Mouse (Mus musculus) midbrain, embryonic 15.5 days (tissue): ENCODE measurements around the gene Uqcc1. TPM values are rescaled to one million over a fixed set of nuclear protein-coding genes. Genes with fewer than 3 reads are reported as not detected.

Experiments
- ATAC-seq: fragments of 200-750 bp; cut with Nextera tagmentation; replicated peaks from 2 replicates; pipeline ENCODE4 v1.8.0; 2017; ENCODE audit warnings: moderate TSS enrichment
- H3K27ac ChIP-seq: fragments of 300-500 bp; sonication (generic); 2 replicates; pipeline ENCODE4 v1.5.1; 2015; ENCODE audit warnings: mild to moderate bottlenecking, inconsistent platforms
- H3K27me3 ChIP-seq: fragments of 300-500 bp; sonication (generic); replicated peaks from 2 replicates; pipeline ENCODE4 v1.6.1; 2015; ENCODE audit warnings: inconsistent platforms
- H3K36me3 ChIP-seq: fragments of 300-500 bp; sonication (generic); replicated peaks from 2 replicates; pipeline ENCODE4 v1.6.1; 2015; ENCODE audit warnings: inconsistent platforms
- H3K4me1 ChIP-seq: fragments of 300-500 bp; sonication (generic); 2 replicates; pipeline ENCODE4 v1.6.1; 2015; ENCODE audit warnings: inconsistent platforms
- H3K4me2 ChIP-seq: fragments of 300-500 bp; sonication (generic); 2 replicates; pipeline ENCODE4 v1.6.1; 2015; ENCODE audit warnings: inconsistent platforms, mild to moderate bottlenecking, moderate library complexity
- H3K4me3 ChIP-seq: fragments of 300-500 bp; sonication (generic); 2 replicates; pipeline ENCODE4 v1.5.1; 2015; ENCODE audit warnings: mild to moderate bottlenecking, inconsistent platforms
- H3K9ac ChIP-seq: fragments of 300-500 bp; sonication (generic); 2 replicates; pipeline ENCODE4 v1.6.1; 2015; ENCODE audit warnings: mild to moderate bottlenecking, inconsistent platforms
- H3K9me3 ChIP-seq: fragments of 300-500 bp; sonication (generic); 2 replicates; pipeline ENCODE4 v1.6.1; 2016; ENCODE audit warnings: inconsistent platforms
- WGBS: fragments of 180-500 bp; shearing (Covaris S2); methylation state at CpG from one replicate; pipeline ENCODE4 v1.1.7; 2015; ENCODE audit warnings: mixed read lengths; 5-methylcytosine and 5-hydroxymethylcytosine counted together
- polyA plus RNA-seq: library from polyadenylated mRNA; unstranded; fragments of >200 nt; fragmentation: Nextera tagmentation; extraction: Ambion mirVana; gene quantifications from 2 replicates; pipeline ENCODE4 v1.2.1, GENCODE M21; 2015

Gene Uqcc1
- polyA plus RNA-seq, 1 experiment from 2014 or later = 68.8 TPM

DNA sequence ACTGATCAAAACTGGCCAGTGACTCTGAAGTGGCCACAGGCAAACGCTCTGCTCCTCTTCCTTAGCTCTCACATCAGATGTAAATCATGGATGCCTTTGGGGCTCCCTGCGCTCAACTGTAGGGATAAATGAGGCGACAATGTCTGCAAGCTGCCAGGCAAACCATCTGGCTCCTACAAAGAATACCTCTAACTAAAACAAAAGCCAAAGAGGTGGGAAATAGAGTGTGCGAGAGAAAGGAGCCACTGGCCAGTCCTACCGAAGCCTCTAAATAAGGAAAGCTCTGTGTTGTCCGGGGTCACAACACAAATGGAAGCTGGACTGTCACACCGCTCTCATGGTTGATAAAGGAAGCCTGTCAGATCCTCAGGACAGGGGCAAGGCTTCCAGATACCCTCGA is 57.6 kb downstream of the Uqcc1 start:
- Histone ChIP-seq H3K27ac (no peak overlapping the region), H3K4me1 (no peaks in the 10 kb centered on the region), H3K9me3 (no peaks in the 10 kb centered on the region), H3K4me3 (no peak overlapping the region), H3K36me3 (0 out of 2 replicates have a peak, but pooled peaks cover 12% of the 10 kb centered on the region), H3K4me2 (no peak overlapping the region), H3K9ac (no peak overlapping the region), H3K27me3 (no peaks in the 10 kb centered on the region)
- no peak for ATAC-seq
- WGBS = 75% methylated on average over 8 of the region's 8 CpGs

DNA sequence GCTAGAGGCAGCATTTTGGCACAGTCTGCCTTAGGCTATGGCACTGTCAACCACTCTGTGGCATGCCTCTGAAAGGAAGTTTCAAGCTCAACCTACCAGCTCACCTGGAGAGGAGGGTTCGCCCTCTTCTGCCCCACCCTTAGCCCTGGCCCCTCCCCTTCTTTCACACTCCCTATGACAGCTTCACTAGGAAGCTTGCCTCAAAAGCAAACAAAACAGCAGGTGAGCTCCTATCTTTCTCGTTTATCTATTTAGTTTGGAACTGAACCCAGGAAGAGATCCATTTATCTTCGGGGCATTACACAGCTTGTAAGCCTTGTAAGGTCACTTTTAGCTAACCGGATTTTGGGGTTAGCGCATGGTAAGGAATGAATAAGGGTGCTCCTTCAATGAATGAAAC is 60.3 kb downstream of the Uqcc1 start:
- Histone ChIP-seq H3K4me1 (no peaks in the 10 kb centered on the region), H3K4me3 (no peak overlapping the region), H3K27me3 (no peaks in the 10 kb centered on the region), H3K9me3 (no peaks in the 10 kb centered on the region), H3K9ac (no peak overlapping the region), H3K27ac (no peak overlapping the region), H3K4me2 (no peak overlapping the region), H3K36me3 (0 out of 2 replicates have a peak, but pooled peaks cover 5% of the 10 kb centered on the region)
- WGBS = 81% methylated on average over 5 of the region's 5 CpGs
- no peak for ATAC-seq

DNA sequence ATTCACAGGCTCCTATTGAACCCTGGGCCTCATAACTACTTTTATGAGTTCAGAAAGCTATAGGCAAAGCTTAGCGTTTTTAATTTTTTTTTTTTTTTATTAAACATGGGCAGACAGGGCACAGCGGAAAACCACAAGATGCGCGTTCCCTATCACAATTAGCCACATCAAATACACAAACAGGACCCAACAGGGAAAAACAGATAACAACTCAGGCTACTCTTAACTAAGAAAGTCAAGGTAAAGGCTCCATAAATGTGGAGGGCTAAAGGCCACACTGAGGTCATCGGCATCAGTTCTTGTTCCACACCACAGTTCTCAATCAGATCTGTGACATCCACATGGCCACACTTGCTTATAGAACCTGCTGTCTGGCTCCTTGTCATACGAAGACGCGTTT is 61.8 kb downstream of the Uqcc1 start:
- H3K9ac ChIP-seq = no peak overlapping the region
- ATAC-seq = no peak
- peaks cover 3% of the 10 kb centered on the region for H3K4me1 ChIP-seq
- 96% methylated on average over 8 of the region's 8 CpGs for WGBS
- H3K4me3 ChIP-seq = no peak overlapping the region
- H3K4me2 ChIP-seq = no peak overlapping the region
- H3K36me3 ChIP-seq = no peaks in the 10 kb centered on the region
- no peaks in the 10 kb centered on the region for H3K9me3 ChIP-seq
- no peaks in the 10 kb centered on the region for H3K27me3 ChIP-seq
- H3K27ac ChIP-seq = no peak overlapping the region

DNA sequence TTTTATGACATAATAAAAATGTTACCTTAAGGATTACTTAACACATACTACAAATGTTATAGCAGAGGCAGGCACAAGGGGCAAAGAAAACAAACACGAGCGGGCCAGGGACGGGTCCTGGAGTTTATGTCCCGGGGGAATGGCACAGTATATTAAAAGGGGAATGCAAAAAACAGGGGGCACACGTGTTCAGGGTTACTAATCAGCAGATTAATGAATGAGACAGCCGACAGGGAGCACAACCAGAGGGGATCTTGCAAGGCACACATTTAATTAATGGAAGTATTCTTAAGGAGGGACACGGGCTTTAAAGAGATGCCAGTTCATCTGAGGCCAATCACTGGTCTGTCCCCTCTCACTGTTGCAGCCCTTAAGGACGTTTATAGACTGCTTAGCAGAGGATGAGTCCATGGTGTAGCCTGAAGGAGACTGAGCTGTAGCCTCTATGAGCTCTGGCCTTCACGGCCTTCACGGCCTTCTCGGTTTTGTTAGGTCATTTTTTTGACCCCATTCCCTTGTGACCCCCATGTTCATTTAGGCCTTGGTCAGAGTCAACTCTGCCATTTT is 66.7 kb downstream of the Uqcc1 start:
- Histone ChIP-seq H3K36me3 (no peaks in the 10 kb centered on the region), H3K9ac (no peak overlapping the region), H3K4me1 (peaks cover 6% of the 10 kb centered on the region), H3K27me3 (no peaks in the 10 kb centered on the region), H3K4me3 (no peak overlapping the region), H3K4me2 (peak overlapping the region; percentile 13; the same call in 1 of the 2 replicates), H3K9me3 (no peaks in the 10 kb centered on the region), H3K27ac (peak overlapping the region; percentile 45)
- 46% methylated on average over 11 of the region's 11 CpGs for WGBS
- ATAC-seq = peak; percentile 74

DNA sequence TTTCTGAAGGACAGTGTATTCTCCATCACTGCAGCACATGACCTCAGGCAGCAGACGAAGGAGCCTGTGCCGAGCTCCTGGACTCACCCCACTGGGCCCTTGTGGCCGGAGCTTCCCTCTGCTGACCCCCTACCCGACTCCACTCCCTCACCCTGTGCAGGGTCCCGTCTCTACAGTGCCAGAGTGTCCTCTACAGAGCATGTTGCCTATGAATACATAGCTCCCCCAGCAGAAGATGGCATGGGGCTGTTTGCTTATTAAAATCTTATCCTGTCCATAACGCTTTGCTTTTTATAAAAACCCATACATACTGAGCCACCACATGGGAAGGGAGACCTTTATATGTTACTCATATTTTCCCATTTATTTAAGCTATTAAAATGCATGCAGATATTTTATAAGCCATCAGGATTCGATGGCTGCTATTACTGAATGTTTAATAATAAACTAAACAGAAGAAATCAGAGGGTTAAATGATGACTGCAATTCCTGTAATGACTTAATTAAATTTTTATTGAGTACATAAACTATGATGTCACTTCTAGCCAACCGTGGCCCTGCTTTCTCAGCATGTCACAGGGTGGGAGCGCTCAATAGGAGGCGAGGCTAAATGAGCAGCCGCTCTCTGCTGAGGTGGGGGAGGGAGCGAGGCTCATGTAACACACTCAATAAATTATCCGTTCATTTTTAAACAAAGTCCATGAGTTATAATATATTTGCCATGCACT is 67.4 kb downstream of the Uqcc1 start:
- Histone ChIP-seq H3K27me3 (no peaks in the 10 kb centered on the region), H3K4me3 (no peak overlapping the region), H3K9ac (no peak overlapping the region), H3K36me3 (no peaks in the 10 kb centered on the region), H3K27ac (peak overlapping the region; percentile 55; the same call in 1 of the 2 replicates), H3K4me1 (peaks cover 6% of the 10 kb centered on the region), H3K4me2 (peak overlapping the region; percentile 13; the same call in 1 of the 2 replicates), H3K9me3 (no peaks in the 10 kb centered on the region)
- WGBS = 58% methylated on average over 13 of the region's 13 CpGs
- peak; percentile 93 for ATAC-seq

DNA sequence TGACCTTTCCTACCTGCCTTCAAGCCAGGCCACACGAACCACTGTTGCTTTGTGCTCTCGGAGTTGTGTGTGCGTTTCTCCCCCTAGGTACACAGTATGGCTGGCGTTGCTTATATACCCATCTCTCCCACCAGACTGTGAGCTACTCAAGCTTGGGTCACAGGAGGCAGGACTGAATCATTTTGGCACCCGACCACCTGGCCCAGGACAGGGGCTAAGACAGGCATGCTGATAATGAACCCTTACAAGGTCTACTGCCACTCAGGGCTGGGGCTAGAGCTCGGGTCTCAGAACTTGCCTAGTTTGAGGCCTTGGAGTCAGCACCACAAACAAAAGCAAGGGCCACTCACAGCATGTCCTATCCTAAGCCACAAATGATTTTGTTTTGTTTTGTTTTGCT is 68.5 kb downstream of the Uqcc1 start:
- H3K4me1 ChIP-seq = peaks cover 6% of the 10 kb centered on the region
- H3K36me3 ChIP-seq = no peaks in the 10 kb centered on the region
- H3K4me3 ChIP-seq = no peak overlapping the region
- no peak overlapping the region for H3K27ac ChIP-seq
- no peak overlapping the region for H3K4me2 ChIP-seq
- WGBS = 94% methylated on average over 6 of the region's 6 CpGs
- ATAC-seq = no peak
- H3K9ac ChIP-seq = no peak overlapping the region
- H3K27me3 ChIP-seq = no peaks in the 10 kb centered on the region
- no peaks in the 10 kb centered on the region for H3K9me3 ChIP-seq

DNA sequence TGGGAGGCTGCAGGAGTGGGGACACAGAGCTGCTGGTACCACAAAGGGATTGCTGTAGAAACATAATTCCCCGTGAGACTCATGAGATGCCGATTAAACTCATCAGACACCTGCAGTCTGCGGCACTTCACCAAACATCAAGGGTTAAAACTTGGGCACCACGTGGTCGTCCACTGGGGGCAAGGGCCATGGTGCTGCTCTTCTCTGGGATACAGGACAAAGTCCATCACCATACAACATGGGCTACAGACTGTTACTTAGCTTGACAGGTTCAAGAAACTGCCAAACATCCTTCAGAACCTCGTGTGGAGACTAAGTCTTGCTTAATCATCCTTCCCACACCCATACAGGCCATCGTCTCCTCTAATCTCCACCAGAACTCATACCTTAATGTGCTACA is 70.0 kb downstream of the Uqcc1 start:
- Histone ChIP-seq H3K4me3 (no peak overlapping the region), H3K9me3 (no peaks in the 10 kb centered on the region), H3K9ac (no peak overlapping the region), H3K4me2 (no peak overlapping the region), H3K4me1 (peaks cover 6% of the 10 kb centered on the region), H3K27ac (no peak overlapping the region), H3K36me3 (no peaks in the 10 kb centered on the region), H3K27me3 (no peaks in the 10 kb centered on the region)
- no peak for ATAC-seq
- WGBS = 85% methylated on average over 7 of the region's 7 CpGs

DNA sequence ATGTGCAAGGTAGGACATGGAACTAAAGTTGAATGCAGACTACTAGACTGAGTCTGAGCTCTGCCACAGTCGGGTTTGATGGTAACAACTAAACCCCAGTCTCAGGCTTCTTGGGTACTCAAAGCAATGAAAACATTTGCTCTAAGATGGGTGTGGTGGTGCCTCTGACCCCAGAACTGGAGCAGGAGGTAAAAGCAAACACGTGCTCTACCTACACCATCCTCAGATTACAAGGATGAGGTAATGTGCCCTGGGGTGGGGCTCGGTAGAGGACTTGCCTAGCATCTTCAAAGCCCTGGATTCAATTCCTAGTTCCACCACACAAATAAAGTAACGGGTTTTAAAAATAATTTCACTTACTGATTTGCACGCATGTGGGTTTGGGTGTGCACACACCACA is 77.6 kb downstream of the Uqcc1 start:
- no peak for ATAC-seq
- H3K4me2 ChIP-seq = no peak overlapping the region
- H3K9ac ChIP-seq = no peak overlapping the region
- no peaks in the 10 kb centered on the region for H3K27me3 ChIP-seq
- no peaks in the 10 kb centered on the region for H3K9me3 ChIP-seq
- 91% methylated on average over 5 of the region's 5 CpGs for WGBS
- H3K4me1 ChIP-seq = no peaks in the 10 kb centered on the region
- H3K36me3 ChIP-seq = peaks cover 4% of the 10 kb centered on the region; the same call in 1 of the 2 replicates
- H3K4me3 ChIP-seq = no peak overlapping the region
- no peak overlapping the region for H3K27ac ChIP-seq

DNA sequence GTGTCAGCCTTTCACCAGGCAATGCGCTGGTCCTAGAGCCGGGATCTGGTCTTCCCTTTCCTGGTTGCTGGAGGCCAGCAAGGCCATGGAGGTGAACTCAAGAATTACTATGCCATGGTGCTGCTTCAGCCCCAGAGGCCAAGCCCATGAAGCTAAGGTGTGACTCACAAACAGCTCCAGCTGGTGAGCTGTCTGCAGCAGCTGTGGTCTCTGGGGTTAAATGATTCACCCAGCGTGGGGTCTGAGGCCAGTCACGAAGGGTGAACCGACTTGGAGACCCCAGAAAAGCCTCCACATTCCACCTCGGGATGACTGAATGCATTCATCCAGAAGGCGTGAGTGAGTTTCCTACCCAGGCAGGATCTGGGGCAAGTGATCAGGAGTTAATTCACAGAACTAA is 80.0 kb downstream of the Uqcc1 start:
- H3K27me3 ChIP-seq = no peaks in the 10 kb centered on the region
- H3K36me3 ChIP-seq = peaks cover 13% of the 10 kb centered on the region; the same call in 1 of the 2 replicates
- WGBS = 86% methylated on average over 7 of the region's 7 CpGs

DNA sequence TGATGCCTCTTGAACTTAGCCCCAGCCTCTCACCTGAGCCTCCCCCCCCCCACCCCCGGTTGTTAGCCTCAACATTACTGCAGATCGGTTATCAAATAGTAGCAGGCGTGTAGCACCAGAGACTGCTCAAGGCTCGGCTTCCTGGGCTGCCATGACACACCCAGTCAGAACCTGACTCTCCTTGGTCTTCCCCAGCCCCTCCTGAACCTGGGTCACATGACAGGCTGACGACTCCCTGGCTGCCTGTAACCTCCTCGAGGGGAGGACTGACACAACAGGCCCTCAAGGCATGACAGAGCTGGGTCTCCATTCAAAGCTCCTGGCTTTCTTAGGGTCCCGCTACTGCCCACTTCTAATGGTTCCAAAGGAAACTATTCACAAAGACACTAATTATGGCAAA is 80.6 kb downstream of the Uqcc1 start:
- Histone ChIP-seq H3K27ac (no peak overlapping the region), H3K9me3 (no peaks in the 10 kb centered on the region), H3K4me3 (no peak overlapping the region), H3K4me1 (no peaks in the 10 kb centered on the region), H3K36me3 (peaks cover 13% of the 10 kb centered on the region; the same call in 1 of the 2 replicates), H3K4me2 (no peak overlapping the region), H3K27me3 (no peaks in the 10 kb centered on the region), H3K9ac (no peak overlapping the region)
- WGBS = 67% methylated on average over 7 of the region's 7 CpGs
- ATAC-seq = no peak

More for the DNA sequence above, 80.0 kb downstream of the Uqcc1 start:
- no peak for ATAC-seq
- no peaks in the 10 kb centered on the region for H3K9me3 ChIP-seq
- H3K4me2 ChIP-seq = no peak overlapping the region
- H3K4me3 ChIP-seq = no peak overlapping the region
- H3K9ac ChIP-seq = no peak overlapping the region
- no peak overlapping the region for H3K27ac ChIP-seq
- no peaks in the 10 kb centered on the region for H3K4me1 ChIP-seq

DNA sequence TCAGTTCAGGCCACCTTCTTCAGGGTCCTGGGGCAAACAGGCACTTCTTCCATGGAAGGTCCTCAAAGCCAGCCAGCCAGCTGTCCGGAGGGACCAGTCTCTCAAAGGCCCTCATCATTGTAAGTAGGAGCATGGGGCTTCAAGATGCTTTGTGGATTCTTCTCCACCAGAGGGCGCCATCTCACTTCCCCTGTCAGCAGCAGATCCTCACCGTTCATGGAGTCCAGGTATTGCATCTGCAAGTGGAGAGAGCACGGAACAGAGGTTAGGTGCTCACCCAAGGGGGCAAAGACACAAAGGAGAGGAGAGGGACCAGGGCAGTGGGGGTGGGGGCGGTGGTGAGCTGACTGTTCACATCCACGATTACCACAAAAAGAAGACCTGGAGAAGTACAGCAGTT is 81.8 kb downstream of the Uqcc1 start:
- no peak overlapping the region for H3K4me3 ChIP-seq
- no peaks in the 10 kb centered on the region for H3K9me3 ChIP-seq
- H3K4me1 ChIP-seq = no peaks in the 10 kb centered on the region
- 30% methylated on average over 6 of the region's 6 CpGs for WGBS
- peaks cover 13% of the 10 kb centered on the region; the same call in 1 of the 2 replicates for H3K36me3 ChIP-seq
- H3K4me2 ChIP-seq = no peak overlapping the region
- H3K9ac ChIP-seq = no peak overlapping the region
- no peaks in the 10 kb centered on the region for H3K27me3 ChIP-seq
- H3K27ac ChIP-seq = no peak overlapping the region
- no peak for ATAC-seq

DNA sequence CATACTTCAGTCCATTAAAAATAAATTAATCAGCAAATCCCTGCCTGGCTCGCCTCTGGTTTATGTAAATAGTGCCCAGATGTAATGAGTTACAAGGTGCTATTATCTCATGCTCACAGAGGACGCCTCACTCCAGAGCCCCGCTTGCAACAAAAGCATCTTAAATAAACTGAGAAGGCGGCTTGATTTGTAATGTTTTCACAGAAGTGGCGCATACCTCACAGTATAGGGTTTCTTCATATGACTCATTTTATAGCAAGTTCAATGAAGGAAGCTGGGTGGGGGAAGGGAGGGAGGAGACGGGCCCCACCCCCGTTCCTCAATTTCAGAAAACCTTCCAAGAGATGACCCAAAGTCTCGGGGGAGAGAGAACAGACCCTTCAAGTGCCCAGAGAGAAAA is 83.2 kb downstream of the Uqcc1 start:
- no peaks in the 10 kb centered on the region for H3K4me1 ChIP-seq
- H3K9me3 ChIP-seq = no peaks in the 10 kb centered on the region
- H3K36me3 ChIP-seq = peaks cover 13% of the 10 kb centered on the region; the same call in 1 of the 2 replicates
- no peak for ATAC-seq
- no peaks in the 10 kb centered on the region for H3K27me3 ChIP-seq
- 91% methylated on average over 8 of the region's 8 CpGs for WGBS
- H3K4me3 ChIP-seq = no peak overlapping the region
- H3K9ac ChIP-seq = no peak overlapping the region
- H3K4me2 ChIP-seq = no peak overlapping the region
- H3K27ac ChIP-seq = no peak overlapping the region

DNA sequence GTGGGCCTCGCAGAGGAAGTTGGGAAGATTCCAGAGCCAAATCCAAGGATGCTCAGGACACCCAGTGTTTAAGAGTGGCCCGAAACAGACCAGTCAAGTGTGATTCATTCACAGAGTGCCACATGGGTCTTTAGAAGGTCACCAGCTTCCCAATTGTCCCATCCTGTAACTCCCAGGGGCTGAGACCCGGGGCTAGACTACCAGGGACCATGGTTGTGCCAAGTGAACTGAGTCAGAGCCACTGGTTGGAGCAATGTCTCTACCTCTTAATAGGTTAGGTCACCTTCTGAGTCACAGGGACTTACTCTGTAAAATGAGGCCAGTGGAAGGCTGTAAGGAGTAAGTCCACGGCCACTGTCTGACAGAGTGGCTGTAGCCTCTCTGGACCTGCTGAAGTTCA is 91.1 kb downstream of the Uqcc1 start:
- Histone ChIP-seq H3K27me3 (no peaks in the 10 kb centered on the region), H3K4me1 (no peaks in the 10 kb centered on the region), H3K36me3 (no peaks in the 10 kb centered on the region), H3K27ac (no peak overlapping the region), H3K4me2 (no peak overlapping the region), H3K9ac (no peak overlapping the region), H3K9me3 (no peaks in the 10 kb centered on the region), H3K4me3 (no peak overlapping the region)
- ATAC-seq = no peak
- WGBS = 81% methylated on average over 4 of the region's 4 CpGs
